Mouse (Mus musculus) heart, postnatal 0 days (tissue): ENCODE data around the gene Crtap. TPM values are rescaled to one million over a fixed set of nuclear protein-coding genes. Genes with fewer than 3 reads are reported as not detected.

Source experiments
- ATAC-seq: fragments of 200-750 bp; cut with Nextera tagmentation; 2 replicates; pipeline ENCODE4 v1.8.0; 2017; ENCODE audit warnings: low read depth, moderate number of reproducible peaks, moderate library complexity; ENCODE audit not compliant: insufficient read depth
- DNase-seq: peaks from one replicate; pipeline ENCODE4 v3.0.0-alpha.2; 2016; ENCODE audit warnings: low spot score
- H3K27ac ChIP-seq: fragments of 300-500 bp; sonication (generic); 2 replicates; pipeline ENCODE4 v1.5.1; 2014; ENCODE audit warnings: low read depth, mild to moderate bottlenecking
- H3K27me3 ChIP-seq: fragments of 300-500 bp; sonication (generic); 2 replicates; pipeline ENCODE4 v1.6.1; 2014; ENCODE audit warnings: low read length, mixed read lengths; ENCODE audit not compliant: control insufficient read depth, insufficient read depth
- H3K36me3 ChIP-seq: fragments of 300-500 bp; sonication (generic); replicated peaks from 2 replicates; pipeline ENCODE4 v1.6.1; 2014; ENCODE audit warnings: low read length, mixed read lengths; ENCODE audit not compliant: control insufficient read depth, insufficient read depth
- H3K4me1 ChIP-seq: fragments of 300-500 bp; sonication (generic); 2 replicates; pipeline ENCODE4 v1.6.1; 2014; ENCODE audit warnings: antibody characterized with exemption; ENCODE audit not compliant: control insufficient read depth, insufficient read depth
- H3K4me2 ChIP-seq: fragments of 300-500 bp; sonication (generic); 2 replicates; pipeline ENCODE4 v1.6.1; 2014; ENCODE audit warnings: low read depth, mild to moderate bottlenecking, low read length, moderate library complexity
- H3K4me3 ChIP-seq: fragments of 300-500 bp; sonication (generic); 2 replicates; pipeline ENCODE4 v1.5.1; 2014; ENCODE audit warnings: low read depth, low read length
- H3K9ac ChIP-seq: fragments of 300-500 bp; sonication (generic); replicated peaks from 2 replicates; pipeline ENCODE4 v1.6.1; 2014; ENCODE audit warnings: low read depth, low read length, mixed read lengths
- H3K9me3 ChIP-seq: fragments of 300-500 bp; sonication (generic); replicated peaks from 2 replicates; pipeline ENCODE4 v1.6.1; 2016; ENCODE audit warnings: low read length; ENCODE audit not compliant: control insufficient read depth
- CTCF ChIP-seq: IDR thresholded peaks from 2 replicates; pipeline ENCODE4 v1.5.1; 2016; ENCODE audit warnings: antibody characterized with exemption, control low read depth, low read depth
- EP300 ChIP-seq: IDR thresholded peaks from 2 replicates; pipeline ENCODE4 v1.6.1; 2016; ENCODE audit warnings: antibody characterized with exemption, low read depth
- WGBS: fragments of 180-500 bp; shearing (Covaris S2); extraction: QIAGEN DNeasy Blood & Tissue Kit; methylation state at CpG from one replicate; pipeline ENCODE4 v1.1.7; 2014; 5-methylcytosine and 5-hydroxymethylcytosine counted together
- polyA plus RNA-seq: library from polyadenylated mRNA; unstranded; fragments of >200 nt; fragmentation: Nextera tagmentation; extraction: Ambion mirVana; gene quantifications from 2 replicates; pipeline ENCODE4 v1.2.1, GENCODE M21; 2015
- total RNA-seq: library from RNA; depleted of rRNA; stranded (reverse); fragments of >200 nt; gene quantifications from 2 replicates; pipeline ENCODE4 v1.2.3, GENCODE M21; 2014; ENCODE audit warnings: low replicate concordance

Crtap gene
- total and polyA plus RNA-seq, 2 experiments from 2014 or later: 65.0 to 75.8 TPM

DNA sequence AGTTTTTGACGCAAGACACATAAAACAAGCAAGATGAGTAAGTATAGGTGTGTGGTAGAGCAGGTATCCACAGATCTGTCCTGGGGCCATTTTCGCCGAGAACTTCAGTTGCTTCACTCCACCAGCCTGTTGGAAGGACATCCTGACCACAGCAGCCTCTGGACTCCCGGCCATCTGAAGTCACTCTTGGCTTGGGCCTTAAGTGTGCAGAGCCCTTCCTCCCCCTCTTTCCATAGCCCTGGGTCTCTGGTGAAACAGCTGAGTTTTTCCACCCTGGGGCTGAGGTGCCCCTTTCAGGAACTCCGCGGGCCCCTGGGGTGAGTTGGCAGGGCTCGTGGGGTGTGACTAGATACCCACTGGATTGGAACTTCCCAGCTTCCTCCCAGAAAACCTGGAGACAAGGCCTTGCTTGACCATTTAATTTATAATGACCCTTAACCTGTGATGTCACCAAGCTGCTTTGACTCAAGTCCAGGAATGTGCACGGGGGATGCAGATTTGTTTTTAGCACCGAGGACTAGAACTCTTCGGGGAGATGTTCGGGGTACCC, 19.9 kb upstream of the Crtap start:
- no peaks in the 10 kb centered on the region for H3K27me3 ChIP-seq
- ATAC-seq: no peak
- H3K9me3 ChIP-seq: no peaks in the 10 kb centered on the region; the same call in 1 of the 2 replicates
- H3K9ac ChIP-seq: no peak overlapping the region
- no peak overlapping the region for H3K4me2 ChIP-seq
- DNase-seq: no peak
- H3K4me3 ChIP-seq: no peak overlapping the region
- no peaks in the 10 kb centered on the region for H3K4me1 ChIP-seq
- no peak overlapping the region for H3K27ac ChIP-seq
- WGBS: 90% methylated on average over 11 of the region's 11 CpGs
- no peak for TF ChIP-seq CTCF
- TF ChIP-seq EP300: no peak
- peaks cover 42% of the 10 kb centered on the region for H3K36me3 ChIP-seq

DNA sequence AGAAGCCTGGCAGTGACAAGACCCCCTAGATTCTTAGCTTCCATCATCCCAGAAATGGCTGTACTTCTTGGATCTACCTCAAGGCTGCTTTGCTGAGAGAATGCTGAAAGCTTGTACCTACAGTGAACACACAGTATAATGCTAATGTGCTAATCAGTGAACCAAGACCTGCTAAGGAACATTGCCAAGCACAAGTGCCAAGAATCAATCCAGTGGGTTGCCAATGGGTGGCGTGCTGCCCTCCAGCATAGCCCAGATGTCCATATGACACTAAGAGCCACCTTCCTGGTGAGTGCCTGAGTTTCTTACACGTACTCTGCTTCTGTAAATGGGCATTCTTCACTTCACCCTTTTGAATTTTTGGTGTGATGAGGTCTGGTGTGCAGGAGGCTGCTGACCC, 17.2 kb upstream of the Crtap start:
- 70% methylated on average over 2 of the region's 2 CpGs for WGBS
- H3K27me3 ChIP-seq: no peaks in the 10 kb centered on the region
- DNase-seq (no peak), ATAC-seq (no peak)
- no peaks in the 10 kb centered on the region; the same call in 1 of the 2 replicates for H3K9me3 ChIP-seq
- no peak overlapping the region for H3K9ac ChIP-seq
- H3K4me2 ChIP-seq: no peak overlapping the region
- no peak overlapping the region for H3K4me3 ChIP-seq
- H3K27ac ChIP-seq: no peak overlapping the region
- H3K4me1 ChIP-seq: no peaks in the 10 kb centered on the region
- peaks cover 52% of the 10 kb centered on the region for H3K36me3 ChIP-seq
- no peak for TF ChIP-seq EP300
- TF ChIP-seq CTCF: no peak

DNA sequence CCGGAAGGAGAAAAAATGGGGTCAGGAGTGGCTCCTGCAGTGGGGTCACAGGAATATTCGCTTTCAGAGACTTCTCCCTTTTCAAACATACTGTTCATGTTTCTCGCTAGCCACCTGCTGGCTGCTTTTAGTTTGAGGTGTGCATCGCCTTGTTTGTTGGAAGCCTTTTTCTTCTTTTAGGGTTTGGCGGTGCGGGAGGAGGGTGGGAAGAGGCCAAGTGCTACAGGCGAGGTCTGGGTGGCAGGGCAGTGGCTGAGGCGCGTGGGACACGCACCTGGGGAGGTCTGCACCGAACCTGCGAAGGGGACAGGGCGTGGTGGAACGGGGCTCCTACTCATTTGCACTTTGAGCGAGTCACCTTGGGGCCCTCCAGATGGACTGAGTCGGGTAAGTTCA, 11.2 kb upstream of the Crtap start:
- peaks cover 18% of the 10 kb centered on the region for H3K36me3 ChIP-seq
- DNase-seq (no peak), ATAC-seq (peak; percentile 22)
- TF ChIP-seq EP300 (no peak), CTCF (peak; percentile 46)
- peak overlapping the region; percentile 91 for H3K27ac ChIP-seq
- peak overlapping the region; percentile 80 for H3K4me3 ChIP-seq
- H3K4me1 ChIP-seq: peaks cover 5% of the 10 kb centered on the region; the same call in 1 of the 2 replicates
- H3K9ac ChIP-seq: peak overlapping the region; percentile 78
- no peaks in the 10 kb centered on the region for H3K27me3 ChIP-seq
- H3K9me3 ChIP-seq: no peaks in the 10 kb centered on the region
- peak overlapping the region; percentile 69 for H3K4me2 ChIP-seq
- 4% methylated on average over 16 of the region's 16 CpGs for WGBS

DNA sequence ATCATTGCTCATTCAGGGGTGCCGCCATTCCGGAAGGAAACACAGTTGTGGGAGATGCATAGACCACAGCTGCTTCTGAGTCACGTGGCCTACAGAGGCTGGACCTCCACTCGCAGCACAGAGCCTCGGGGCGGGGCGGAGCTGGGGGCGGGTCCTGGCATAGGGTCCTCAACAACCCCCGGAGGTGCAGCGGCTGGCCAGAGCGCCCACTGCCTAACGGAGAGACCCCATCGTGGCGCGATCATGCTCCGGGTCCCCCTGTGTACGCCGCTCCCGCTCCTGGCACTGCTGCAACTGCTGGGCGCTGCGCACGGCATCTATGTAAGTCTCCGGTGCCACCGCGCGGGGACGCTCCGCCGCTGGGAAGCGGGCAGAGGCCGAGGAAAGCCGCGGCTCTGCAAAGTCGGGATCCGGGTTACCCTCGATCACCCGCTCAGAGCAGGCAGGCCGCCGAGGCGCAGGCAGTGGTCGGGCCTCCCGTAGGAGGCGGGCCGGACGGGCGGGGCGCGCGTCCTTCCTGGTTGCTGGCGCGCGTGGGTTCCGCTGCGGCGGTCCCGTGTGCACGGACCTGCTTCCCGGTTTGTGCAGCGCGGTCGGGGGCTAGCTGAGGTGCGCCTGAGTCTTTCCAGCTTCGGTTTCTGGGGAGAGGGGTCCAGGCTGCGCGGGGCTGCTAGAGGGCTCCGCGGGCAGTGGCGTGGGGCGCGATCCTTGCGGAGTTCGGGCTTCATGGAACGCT, 10.6 kb upstream of the Crtap start, which contains the start of the genes Glb1 and Tmppe:
TSS of gene Glb1 (plus strand) at position 128 of the 736 bp plus-strand sequence.
TSS of gene Tmppe (plus strand) at position 157 of the 736 bp plus-strand sequence.
- peak; percentile 97 for ATAC-seq
- TF ChIP-seq CTCF (peak; percentile 37), EP300 (0 out of 2 replicates have a peak, but pooled peaks have one; percentile 37)
- under 1% methylated on average over 73 of the region's 73 CpGs for WGBS
- H3K36me3 ChIP-seq: peaks cover 17% of the 10 kb centered on the region
- DNase-seq: peak; percentile 88
- no peaks in the 10 kb centered on the region for H3K9me3 ChIP-seq
- H3K9ac ChIP-seq: peak within 1 kb of the TSS; percentile 78
- peaks cover 5% of the 10 kb centered on the region; the same call in 1 of the 2 replicates for H3K4me1 ChIP-seq
- H3K4me2 ChIP-seq: peak within 1 kb of the TSS; percentile 69
- peak within 1 kb of the TSS; percentile 91 for H3K27ac ChIP-seq
- peak within 1 kb of the TSS; percentile 80 for H3K4me3 ChIP-seq
- no peaks in the 10 kb centered on the region for H3K27me3 ChIP-seq

DNA sequence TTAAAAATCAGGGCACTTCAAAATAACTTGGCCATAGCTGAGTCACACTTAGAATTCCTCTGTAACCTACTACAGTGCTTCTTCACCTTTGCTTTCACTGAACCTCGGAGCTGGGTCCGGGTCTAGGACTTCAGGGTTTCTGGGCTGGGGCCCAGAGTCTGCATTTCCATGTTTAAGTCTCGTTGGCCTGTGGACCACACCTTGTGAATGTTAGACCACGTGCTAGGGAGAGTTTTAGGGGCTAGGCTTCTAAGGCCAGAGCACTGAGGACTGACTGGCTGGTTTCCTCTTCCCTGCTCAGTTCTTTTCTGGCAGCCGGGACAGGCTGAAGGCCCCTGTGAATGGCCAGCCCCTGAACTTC, 10.1 kb upstream of the Crtap start:
- H3K36me3 ChIP-seq: peaks cover 12% of the 10 kb centered on the region
- H3K4me1 ChIP-seq: peaks cover 5% of the 10 kb centered on the region; the same call in 1 of the 2 replicates
- DNase-seq (no peak), ATAC-seq (no peak; the same call in 1 of the 2 replicates)
- H3K27ac ChIP-seq: peak overlapping the region; percentile 91
- H3K4me2 ChIP-seq: peak overlapping the region; percentile 69
- 19% methylated on average over 5 of the region's 5 CpGs for WGBS
- H3K9ac ChIP-seq: peak overlapping the region; percentile 78; the same call in 1 of the 2 replicates
- no peaks in the 10 kb centered on the region for H3K27me3 ChIP-seq
- H3K4me3 ChIP-seq: peak overlapping the region; percentile 80
- TF ChIP-seq EP300 (no peak), CTCF (no peak)
- H3K9me3 ChIP-seq: no peaks in the 10 kb centered on the region
